Mouse (Mus musculus): ENCODE measurements around the gene Tfeb.

DNA sequence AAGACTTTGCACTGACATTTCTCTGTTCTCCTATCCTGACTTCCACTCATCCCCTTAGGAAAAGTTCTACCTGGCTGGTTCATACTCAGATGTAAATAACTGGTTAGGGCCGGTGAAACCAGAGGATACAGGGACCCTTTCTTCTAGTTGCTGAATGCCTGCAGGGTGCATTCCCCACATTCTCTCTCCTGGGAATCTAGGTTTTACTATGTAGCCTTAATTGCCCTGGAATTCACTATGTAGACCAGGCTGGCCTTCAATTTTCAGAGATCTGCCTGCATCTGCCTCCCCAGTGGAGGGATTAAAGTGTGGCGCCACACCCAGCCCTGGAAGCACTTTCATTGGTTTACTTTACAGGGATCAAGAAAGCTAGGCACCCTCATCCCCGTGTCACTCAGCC is 45.7 kb downstream of the Tfeb start:
- no peak for TF ChIP-seq NELFE (IDR thresholded peaks at IDR 0.05; ENCODE audit: low read depth, low read length)
- TF ChIP-seq TAL1 (IDR thresholded peaks at IDR 0.05; ENCODE audit: low read length), result no peak
- TF ChIP-seq GATA1 (IDR thresholded peaks at IDR 0.05; ENCODE audit: low read depth, low read length), result no peak
